Mouse (Mus musculus) neural tube, embryonic 13.5 days (tissue): ENCODE measurements around the gene Csad. TPM values are rescaled to one million over a fixed set of nuclear protein-coding genes. Genes with fewer than 3 reads are reported as not detected.

Experiments used
- ATAC-seq: fragments of 200-750 bp; cut with Nextera tagmentation; 2 replicates; pipeline ENCODE4 v1.8.0; 2017; ENCODE audit warnings: low read depth, mild to moderate bottlenecking, moderate TSS enrichment, moderate library complexity
- H3K27ac ChIP-seq: fragments of 300-500 bp; sonication (generic); replicated peaks from 2 replicates; pipeline ENCODE4 v1.5.1; 2015; ENCODE audit warnings: moderate library complexity, mild to moderate bottlenecking, inconsistent platforms
- H3K27me3 ChIP-seq: fragments of 300-500 bp; sonication (generic); 2 replicates; pipeline ENCODE4 v1.6.1; 2015; ENCODE audit warnings: mild to moderate bottlenecking, inconsistent platforms
- H3K36me3 ChIP-seq: fragments of 300-500 bp; sonication (generic); 2 replicates; pipeline ENCODE4 v1.6.1; 2015; ENCODE audit warnings: mild to moderate bottlenecking, inconsistent platforms
- H3K4me1 ChIP-seq: fragments of 300-500 bp; sonication (generic); replicated peaks from 2 replicates; pipeline ENCODE4 v1.6.1; 2015; ENCODE audit warnings: inconsistent platforms
- H3K4me2 ChIP-seq: fragments of 300-500 bp; sonication (generic); 2 replicates; pipeline ENCODE4 v1.6.1; 2015; ENCODE audit warnings: inconsistent platforms, mild to moderate bottlenecking, moderate library complexity
- H3K4me3 ChIP-seq: fragments of 300-500 bp; sonication (generic); 2 replicates; pipeline ENCODE4 v1.5.1; 2015; ENCODE audit warnings: mild to moderate bottlenecking, inconsistent platforms
- H3K9ac ChIP-seq: fragments of 300-500 bp; sonication (generic); 2 replicates; pipeline ENCODE4 v1.6.1; 2015; ENCODE audit warnings: moderate library complexity, mild to moderate bottlenecking, inconsistent platforms
- H3K9me3 ChIP-seq: fragments of 300-500 bp; sonication (generic); 2 replicates; pipeline ENCODE4 v1.6.1; 2016; ENCODE audit warnings: inconsistent platforms
- WGBS: fragments of 180-500 bp; shearing (Covaris S2); methylation state at CpG from one replicate; pipeline ENCODE4 v1.1.7; 2015; 5-methylcytosine and 5-hydroxymethylcytosine counted together
- polyA plus RNA-seq: library from polyadenylated mRNA; unstranded; fragments of >200 nt; fragmentation: Nextera tagmentation; extraction: Ambion mirVana; gene quantifications from 2 replicates; pipeline ENCODE4 v1.2.1, GENCODE M21; 2015

Gene Csad
- polyA plus RNA-seq, 1 experiment from 2014 or later = 38.8 TPM

DNA sequence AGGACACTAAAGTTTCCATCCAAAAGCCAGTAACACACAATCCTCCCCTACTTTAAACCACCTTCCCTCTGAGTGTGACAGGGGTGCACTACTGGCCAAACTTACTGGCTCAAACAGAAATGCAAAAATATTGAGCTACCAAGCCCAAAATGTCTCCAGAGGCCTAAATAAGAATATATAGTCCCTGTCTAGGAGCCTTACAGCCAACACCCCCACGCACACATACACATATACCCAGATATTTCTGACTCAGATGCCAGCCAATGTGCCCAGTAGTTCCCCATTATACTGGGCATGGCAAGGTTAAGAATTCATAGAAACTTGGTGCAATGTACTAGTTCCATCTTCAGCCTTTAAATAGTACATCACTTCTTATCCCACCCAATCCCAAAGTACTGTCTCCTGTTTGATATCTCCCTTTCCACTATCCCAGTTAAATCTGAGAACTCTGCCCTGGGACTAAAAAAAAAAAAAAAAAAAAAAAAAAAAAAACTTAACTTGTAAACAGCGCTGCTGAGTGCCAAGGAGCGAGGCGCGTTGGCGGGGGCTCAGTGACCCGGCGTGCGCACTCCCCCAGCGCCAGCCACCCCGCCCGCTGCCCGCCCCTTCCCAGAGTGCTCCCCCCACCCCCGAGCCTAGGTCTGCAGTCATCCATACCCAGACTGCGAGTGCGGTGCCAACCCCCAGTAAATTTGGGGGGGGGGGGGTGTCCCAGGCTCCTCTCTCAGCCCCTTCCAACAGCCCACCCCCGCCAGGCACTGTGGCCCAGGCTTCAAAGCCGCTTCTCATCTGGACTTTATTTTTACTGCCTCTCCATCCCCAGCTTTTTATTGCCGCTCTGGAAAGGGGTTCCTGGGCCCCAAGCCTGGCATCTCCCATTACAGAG lies 40.0 kb upstream of the Csad start:
- H3K27me3 ChIP-seq = peaks cover 44% of the 10 kb centered on the region
- WGBS = 8% methylated on average over 15 of the region's 19 CpGs
- H3K27ac ChIP-seq = 0 out of 2 replicates have a peak overlapping the region, but pooled peaks have one; percentile 42
- H3K4me2 ChIP-seq = peak overlapping the region; percentile 92
- H3K9me3 ChIP-seq = no peaks in the 10 kb centered on the region
- peak overlapping the region; percentile 55 for H3K4me3 ChIP-seq
- peaks cover 66% of the 10 kb centered on the region for H3K4me1 ChIP-seq
- ATAC-seq = no peak
- peak overlapping the region; percentile 60; the same call in 1 of the 2 replicates for H3K9ac ChIP-seq
- no peaks in the 10 kb centered on the region for H3K36me3 ChIP-seq

- Histone ChIP-seq H3K27me3 (peaks cover 34% of the 10 kb centered on the region), H3K4me3 (peak overlapping the region; percentile 55; the same call in 1 of the 2 replicates), H3K36me3 (no peaks in the 10 kb centered on the region), H3K9ac (peak overlapping the region; percentile 60), H3K4me1 (peaks cover 56% of the 10 kb centered on the region), H3K4me2 (peak overlapping the region; percentile 92), H3K27ac (peak overlapping the region; percentile 24; the same call in 1 of the 2 replicates), H3K9me3 (no peaks in the 10 kb centered on the region)
- no peak for ATAC-seq
- WGBS = 10% methylated on average over 22 of the region's 22 CpGs
Observed at GRCm38 (mm10) chr15:102243229-102244190, 39.0 kb upstream of the Csad start.

DNA sequence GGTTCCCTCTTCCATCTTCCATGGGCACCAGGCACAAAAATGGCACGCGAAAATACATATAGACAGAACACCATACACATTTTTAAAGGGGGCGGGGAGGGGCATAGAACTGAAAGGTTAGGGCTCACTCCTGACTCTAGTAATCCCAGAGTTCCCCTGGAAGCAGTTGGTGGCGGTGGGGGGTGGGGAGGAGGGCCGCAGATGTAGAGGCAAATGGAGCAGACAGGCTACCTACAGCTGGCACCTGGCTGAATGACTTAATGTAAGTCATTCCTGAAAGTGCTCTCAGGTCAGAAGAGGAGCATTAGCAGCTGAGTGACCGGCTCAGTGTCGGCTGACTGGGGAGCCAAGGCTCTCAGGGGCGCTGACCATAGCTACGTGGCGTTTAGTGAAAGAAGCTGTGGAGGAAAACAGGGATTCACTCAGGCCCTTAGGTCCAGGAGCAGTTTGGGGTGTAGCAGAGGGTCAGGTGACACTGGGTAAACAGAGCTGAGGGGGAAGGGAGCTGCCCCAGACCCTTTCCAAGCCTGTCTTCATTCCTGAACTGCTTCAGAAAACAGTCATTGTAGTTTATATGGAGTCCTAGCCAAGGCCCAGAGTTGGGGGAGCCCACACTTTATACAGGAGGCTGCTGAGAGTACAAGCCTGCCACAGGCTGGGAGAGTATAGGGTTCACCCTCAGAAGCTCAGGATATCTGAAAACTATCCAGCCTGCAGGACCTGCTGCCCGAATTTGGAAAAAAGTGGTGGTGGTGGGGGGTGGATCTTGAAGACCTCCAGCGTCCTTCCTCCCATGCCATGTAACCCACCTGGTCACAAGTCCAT lies 38.1 kb upstream of the Csad start:
- Histone ChIP-seq H3K9me3 (no peaks in the 10 kb centered on the region), H3K4me3 (no peak overlapping the region), H3K4me1 (peaks cover 47% of the 10 kb centered on the region), H3K36me3 (0 out of 2 replicates have a peak, but pooled peaks cover 2% of the 10 kb centered on the region), H3K27ac (no peak overlapping the region), H3K27me3 (peaks cover 32% of the 10 kb centered on the region), H3K4me2 (peak overlapping the region; percentile 92; the same call in 1 of the 2 replicates), H3K9ac (no peak overlapping the region)
- 25% methylated on average over 12 of the region's 12 CpGs for WGBS
- no peak for ATAC-seq

DNA sequence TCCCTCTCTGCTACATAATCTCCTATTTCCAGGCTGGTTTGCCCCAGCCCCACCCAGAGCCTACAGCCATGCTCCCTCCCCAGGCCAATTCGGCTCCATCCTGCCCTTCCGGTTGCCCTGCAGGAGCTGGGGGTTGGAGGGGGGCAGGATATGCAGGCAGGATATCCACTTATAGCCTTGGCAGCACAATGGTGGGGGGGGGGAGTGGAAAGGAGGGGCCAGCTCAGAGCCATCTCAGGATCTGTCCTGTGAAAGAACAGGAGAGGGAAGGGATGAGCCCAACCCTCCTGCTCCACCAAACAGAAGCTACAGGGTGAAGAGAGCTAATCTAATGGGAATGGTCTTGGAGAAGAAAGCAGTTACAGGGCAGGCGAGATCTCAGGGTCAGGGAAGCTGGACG lies 36.1 kb upstream of the Csad start:
- Histone ChIP-seq H3K9ac (no peak overlapping the region), H3K27me3 (peaks cover 32% of the 10 kb centered on the region), H3K4me1 (peaks cover 32% of the 10 kb centered on the region), H3K36me3 (0 out of 2 replicates have a peak, but pooled peaks cover 5% of the 10 kb centered on the region), H3K9me3 (no peaks in the 10 kb centered on the region), H3K4me3 (no peak overlapping the region), H3K27ac (no peak overlapping the region), H3K4me2 (no peak overlapping the region)
- 80% methylated on average over 4 of the region's 4 CpGs for WGBS
- no peak for ATAC-seq

DNA sequence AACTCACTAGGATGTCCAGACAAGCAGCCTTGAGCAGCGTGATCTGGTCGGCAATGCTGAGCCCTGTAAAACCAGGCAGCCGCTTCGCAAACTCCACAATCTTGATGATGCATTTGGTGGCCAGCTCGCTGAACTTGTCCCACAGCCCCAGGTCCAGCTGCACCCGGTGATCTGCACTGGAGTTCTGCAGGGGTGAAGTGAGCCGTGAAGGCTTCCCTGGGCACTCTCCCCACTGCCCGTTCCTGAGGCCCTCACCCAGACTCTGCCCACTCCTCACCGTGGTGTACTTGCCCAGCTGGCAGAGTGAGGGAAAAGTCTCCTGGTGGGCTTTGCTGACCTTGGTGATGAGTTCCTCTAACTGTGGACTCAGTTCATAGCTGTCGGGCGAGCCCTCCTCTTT lies 35.3 kb upstream of the Csad start:
- 0 out of 2 replicates have a peak, but pooled peaks cover 5% of the 10 kb centered on the region for H3K36me3 ChIP-seq
- no peak overlapping the region for H3K4me2 ChIP-seq
- no peak overlapping the region for H3K4me3 ChIP-seq
- no peak for ATAC-seq
- H3K27me3 ChIP-seq = peaks cover 24% of the 10 kb centered on the region
- H3K4me1 ChIP-seq = peaks cover 24% of the 10 kb centered on the region
- no peaks in the 10 kb centered on the region for H3K9me3 ChIP-seq
- no peak overlapping the region for H3K9ac ChIP-seq
- WGBS = 77% methylated on average over 11 of the region's 11 CpGs
- no peak overlapping the region for H3K27ac ChIP-seq

GRCm38 (mm10) chr15:102239260-102239590 lies 34.7 kb upstream of the Csad start:
- Histone ChIP-seq H3K4me3 (no peak overlapping the region), H3K4me1 (peaks cover 19% of the 10 kb centered on the region), H3K9me3 (no peaks in the 10 kb centered on the region), H3K27ac (no peak overlapping the region), H3K27me3 (peaks cover 18% of the 10 kb centered on the region), H3K9ac (no peak overlapping the region), H3K36me3 (0 out of 2 replicates have a peak, but pooled peaks cover 5% of the 10 kb centered on the region), H3K4me2 (no peak overlapping the region)
- peak; percentile 81 for ATAC-seq
- WGBS = 14% methylated on average over 9 of the region's 9 CpGs

- Histone ChIP-seq H3K9ac (no peak overlapping the region), H3K4me1 (peaks cover 14% of the 10 kb centered on the region), H3K9me3 (no peaks in the 10 kb centered on the region), H3K4me2 (no peak overlapping the region), H3K27me3 (peaks cover 13% of the 10 kb centered on the region), H3K36me3 (0 out of 2 replicates have a peak, but pooled peaks cover 5% of the 10 kb centered on the region), H3K27ac (no peak overlapping the region), H3K4me3 (no peak overlapping the region)
- WGBS = 87% methylated on average over 14 of the region's 14 CpGs
- ATAC-seq = no peak
Observed at GRCm38 (mm10) chr15:102238543-102239259, 34.2 kb upstream of the Csad start.

- Histone ChIP-seq H3K4me2 (no peak overlapping the region), H3K9me3 (no peaks in the 10 kb centered on the region), H3K36me3 (0 out of 2 replicates have a peak, but pooled peaks cover 5% of the 10 kb centered on the region), H3K27me3 (no peaks in the 10 kb centered on the region), H3K4me1 (no peaks in the 10 kb centered on the region; the same call in 1 of the 2 replicates), H3K9ac (0 out of 2 replicates have a peak overlapping the region, but pooled peaks have one; percentile 35), H3K27ac (no peak overlapping the region), H3K4me3 (no peak overlapping the region)
- WGBS = 46% methylated on average over 21 of the region's 21 CpGs
- ATAC-seq = no peak
Observed at GRCm38 (mm10) chr15:102235371-102236027, 31.0 kb upstream of the Csad start.

GRCm38 (mm10) chr15:102233896-102234295 lies 29.4 kb upstream of the Csad start:
- no peak for ATAC-seq
- Histone ChIP-seq H3K9me3 (no peaks in the 10 kb centered on the region), H3K9ac (no peak overlapping the region), H3K27me3 (no peaks in the 10 kb centered on the region), H3K4me3 (no peak overlapping the region), H3K4me1 (no peaks in the 10 kb centered on the region; the same call in 1 of the 2 replicates), H3K36me3 (0 out of 2 replicates have a peak, but pooled peaks cover 5% of the 10 kb centered on the region), H3K27ac (no peak overlapping the region), H3K4me2 (no peak overlapping the region)
- 14% methylated on average over 2 of the region's 2 CpGs for WGBS

GRCm38 (mm10) chr15:102232764-102233163 lies 28.2 kb upstream of the Csad start:
- Histone ChIP-seq H3K27ac (no peak overlapping the region), H3K27me3 (no peaks in the 10 kb centered on the region), H3K4me2 (no peak overlapping the region), H3K4me3 (no peak overlapping the region), H3K9me3 (no peaks in the 10 kb centered on the region), H3K9ac (no peak overlapping the region), H3K4me1 (no peaks in the 10 kb centered on the region; the same call in 1 of the 2 replicates), H3K36me3 (0 out of 2 replicates have a peak, but pooled peaks cover 5% of the 10 kb centered on the region)
- no peak for ATAC-seq
- 87% methylated on average over 7 of the region's 7 CpGs for WGBS
